Mouse (Mus musculus): Measurements from ENCODE around the gene Smim15. TPM values are rescaled to one million over a fixed set of nuclear protein-coding genes. Genes with fewer than 3 reads are reported as not detected.

The Smim15 gene
- polyA plus RNA-seq, 1 experiment from 2014 or later, result 28.7 TPM

GRCm38 (mm10) chr13:108040451-108040850 is 3.8 kb upstream of the Smim15 start:
- Histone ChIP-seq H3K27ac (no peak overlapping the region), H3K4me2 (no peak overlapping the region), H3K9ac (no peak overlapping the region), H3K27me3 (0 out of 2 replicates have a peak, but pooled peaks cover 3% of the 10 kb centered on the region), H3K4me3 (no peak overlapping the region), H3K9me3 (replicated peaks) (no peaks in the 10 kb centered on the region), H3K4me1 (replicated peaks) (peaks cover 17% of the 10 kb centered on the region), H3K36me3 (no peaks in the 10 kb centered on the region)
- 76% methylated on average over 3 of the region's 3 CpGs for WGBS
- ATAC-seq (replicated peaks; ENCODE audit: insufficient number of reproducible peaks, insufficient read depth, low FRiP score, low read depth), result no peak

- Histone ChIP-seq H3K9me3 (replicated peaks) (no peaks in the 10 kb centered on the region), H3K27ac (no peak overlapping the region), H3K27me3 (0 out of 2 replicates have a peak, but pooled peaks cover 3% of the 10 kb centered on the region), H3K36me3 (no peaks in the 10 kb centered on the region), H3K9ac (no peak overlapping the region), H3K4me3 (no peak overlapping the region), H3K4me2 (0 out of 2 replicates have a peak overlapping the region, but pooled peaks have one; percentile 18), H3K4me1 (replicated peaks) (peaks cover 23% of the 10 kb centered on the region)
- 1% methylated on average over 7 of the region's 7 CpGs for WGBS
- no peak for ATAC-seq (replicated peaks; ENCODE audit: insufficient number of reproducible peaks, insufficient read depth, low FRiP score, low read depth)
These were observed 2.9 kb upstream of the Smim15 start for GRCm38 (mm10) chr13:108041358-108041757.

- Histone ChIP-seq H3K36me3 (peaks cover 8% of the 10 kb centered on the region), H3K4me3 (peak overlapping the region; percentile 100), H3K4me2 (peak overlapping the region; percentile 84), H3K9me3 (replicated peaks) (no peaks in the 10 kb centered on the region), H3K27ac (peak overlapping the region; percentile 98), H3K27me3 (0 out of 2 replicates have a peak, but pooled peaks cover 3% of the 10 kb centered on the region), H3K4me1 (replicated peaks) (peaks cover 23% of the 10 kb centered on the region), H3K9ac (peak overlapping the region; percentile 99)
- WGBS, result 5% methylated on average over 23 of the region's 23 CpGs
- peak; percentile 41 for ATAC-seq (replicated peaks; ENCODE audit: insufficient number of reproducible peaks, insufficient read depth, low FRiP score, low read depth)
These were observed 620 bp upstream of the Smim15 start for GRCm38 (mm10) chr13:108043431-108044221.

- Histone ChIP-seq H3K4me2 (no peak overlapping the region), H3K9ac (no peak overlapping the region), H3K27me3 (no peaks in the 10 kb centered on the region), H3K4me1 (replicated peaks) (peaks cover 21% of the 10 kb centered on the region), H3K36me3 (peaks cover 8% of the 10 kb centered on the region), H3K9me3 (replicated peaks) (no peaks in the 10 kb centered on the region), H3K4me3 (no peak overlapping the region), H3K27ac (no peak overlapping the region)
- WGBS, result 48% methylated on average over 3 of the region's 3 CpGs
- no peak for ATAC-seq (replicated peaks; ENCODE audit: insufficient number of reproducible peaks, insufficient read depth, low FRiP score, low read depth)
These were observed 1.4 kb downstream of the Smim15 start for GRCm38 (mm10) chr13:108045646-108046045.

- no peaks in the 10 kb centered on the region for H3K9me3 ChIP-seq (replicated peaks)
- H3K4me2 ChIP-seq, result no peak overlapping the region
- 95% methylated on average over 3 of the region's 3 CpGs for WGBS
These were observed 1.8 kb downstream of the Smim15 start for GRCm38 (mm10) chr13:108046071-108046470.

GRCm38 (mm10) chr13:108046891-108047290 is 2.6 kb downstream of the Smim15 start:
- Histone ChIP-seq H3K4me3 (no peak overlapping the region), H3K9ac (no peak overlapping the region), H3K4me2 (no peak overlapping the region), H3K4me1 (replicated peaks) (peaks cover 19% of the 10 kb centered on the region), H3K36me3 (peaks cover 8% of the 10 kb centered on the region), H3K27ac (no peak overlapping the region), H3K27me3 (no peaks in the 10 kb centered on the region), H3K9me3 (replicated peaks) (no peaks in the 10 kb centered on the region)
- no peak for ATAC-seq (replicated peaks; ENCODE audit: insufficient number of reproducible peaks, insufficient read depth, low FRiP score, low read depth)
- WGBS, result 78% methylated on average over 6 of the region's 6 CpGs

More at GRCm38 (mm10) chr13:108046071-108046470, 1.8 kb downstream of the Smim15 start:
- Histone ChIP-seq H3K27ac (no peak overlapping the region), H3K9ac (no peak overlapping the region), H3K36me3 (peaks cover 8% of the 10 kb centered on the region), H3K27me3 (no peaks in the 10 kb centered on the region), H3K4me3 (no peak overlapping the region), H3K4me1 (replicated peaks) (peaks cover 21% of the 10 kb centered on the region)
- no peak for ATAC-seq (replicated peaks; ENCODE audit: insufficient number of reproducible peaks, insufficient read depth, low FRiP score, low read depth)

- no peak overlapping the region for H3K9ac ChIP-seq
- H3K27me3 ChIP-seq, result no peaks in the 10 kb centered on the region
- peaks cover 19% of the 10 kb centered on the region for H3K4me1 ChIP-seq (replicated peaks)
- no peak overlapping the region for H3K27ac ChIP-seq
- H3K36me3 ChIP-seq, result peaks cover 8% of the 10 kb centered on the region
- ATAC-seq (replicated peaks; ENCODE audit: insufficient number of reproducible peaks, insufficient read depth, low FRiP score, low read depth), result no peak
- H3K9me3 ChIP-seq (replicated peaks), result no peaks in the 10 kb centered on the region
- H3K4me2 ChIP-seq, result no peak overlapping the region
- no peak overlapping the region for H3K4me3 ChIP-seq
- 80% methylated on average over 6 of the region's 6 CpGs for WGBS
These were observed 3.1 kb downstream of the Smim15 start for GRCm38 (mm10) chr13:108047364-108047763.

GRCm38 (mm10) chr13:108056896-108057295 is 12.7 kb downstream of the Smim15 start:
- Histone ChIP-seq H3K36me3 (no peaks in the 10 kb centered on the region), H3K4me3 (no peak overlapping the region), H3K27ac (no peak overlapping the region), H3K9me3 (replicated peaks) (no peaks in the 10 kb centered on the region), H3K4me1 (replicated peaks) (no peaks in the 10 kb centered on the region), H3K27me3 (no peaks in the 10 kb centered on the region), H3K9ac (no peak overlapping the region), H3K4me2 (no peak overlapping the region)
- no peak for ATAC-seq (replicated peaks; ENCODE audit: insufficient number of reproducible peaks, insufficient read depth, low FRiP score, low read depth)
- WGBS, result 41% methylated on average over 3 of the region's 3 CpGs

- no peaks in the 10 kb centered on the region for H3K27me3 ChIP-seq
- 57% methylated on average over 7 of the region's 7 CpGs for WGBS
- H3K4me3 ChIP-seq, result no peak overlapping the region
- no peaks in the 10 kb centered on the region for H3K36me3 ChIP-seq
- H3K27ac ChIP-seq, result no peak overlapping the region
- H3K9me3 ChIP-seq (replicated peaks), result no peaks in the 10 kb centered on the region
- no peak overlapping the region for H3K4me2 ChIP-seq
- no peak overlapping the region for H3K9ac ChIP-seq
- no peaks in the 10 kb centered on the region for H3K4me1 ChIP-seq (replicated peaks)
- no peak for ATAC-seq (replicated peaks; ENCODE audit: insufficient number of reproducible peaks, insufficient read depth, low FRiP score, low read depth)
These were observed 16.1 kb downstream of the Smim15 start for GRCm38 (mm10) chr13:108060286-108060885.

- no peak overlapping the region for H3K9ac ChIP-seq
- H3K4me3 ChIP-seq, result no peak overlapping the region
- H3K4me2 ChIP-seq, result no peak overlapping the region
- no peaks in the 10 kb centered on the region for H3K9me3 ChIP-seq (replicated peaks)
- H3K27me3 ChIP-seq, result no peaks in the 10 kb centered on the region
- WGBS, result 71% methylated on average over 8 of the region's 8 CpGs
- no peaks in the 10 kb centered on the region for H3K36me3 ChIP-seq
- H3K27ac ChIP-seq, result no peak overlapping the region
- no peak for ATAC-seq (replicated peaks; ENCODE audit: insufficient number of reproducible peaks, insufficient read depth, low FRiP score, low read depth)
- H3K4me1 ChIP-seq (replicated peaks), result no peaks in the 10 kb centered on the region
These were observed 16.8 kb downstream of the Smim15 start for GRCm38 (mm10) chr13:108060936-108061578.

GRCm38 (mm10) chr13:108062900-108063299 is 18.7 kb downstream of the Smim15 start:
- H3K4me1 ChIP-seq (replicated peaks), result no peaks in the 10 kb centered on the region
- H3K9ac ChIP-seq, result no peak overlapping the region
- no peaks in the 10 kb centered on the region for H3K36me3 ChIP-seq
- no peak overlapping the region for H3K4me3 ChIP-seq
- H3K9me3 ChIP-seq (replicated peaks), result no peaks in the 10 kb centered on the region
- WGBS, result 67% methylated on average over 5 of the region's 5 CpGs
- no peaks in the 10 kb centered on the region for H3K27me3 ChIP-seq
- no peak overlapping the region for H3K4me2 ChIP-seq
- ATAC-seq (replicated peaks; ENCODE audit: insufficient number of reproducible peaks, insufficient read depth, low FRiP score, low read depth), result no peak
- H3K27ac ChIP-seq, result no peak overlapping the region
